Mouse (Mus musculus) c-Kit-positive CD71-positive TER-119-negative erythroid progenitor cells, embryonic 14.5 days (primary cell): Measurements from ENCODE around the gene Nkx1-2.

ENCODE experiments used
- DNase-seq: peaks from one replicate; pipeline ENCODE4 v3.0.0-alpha.2; 2013; ENCODE audit warnings: low read depth

Nkx1-2 gene

DNA sequence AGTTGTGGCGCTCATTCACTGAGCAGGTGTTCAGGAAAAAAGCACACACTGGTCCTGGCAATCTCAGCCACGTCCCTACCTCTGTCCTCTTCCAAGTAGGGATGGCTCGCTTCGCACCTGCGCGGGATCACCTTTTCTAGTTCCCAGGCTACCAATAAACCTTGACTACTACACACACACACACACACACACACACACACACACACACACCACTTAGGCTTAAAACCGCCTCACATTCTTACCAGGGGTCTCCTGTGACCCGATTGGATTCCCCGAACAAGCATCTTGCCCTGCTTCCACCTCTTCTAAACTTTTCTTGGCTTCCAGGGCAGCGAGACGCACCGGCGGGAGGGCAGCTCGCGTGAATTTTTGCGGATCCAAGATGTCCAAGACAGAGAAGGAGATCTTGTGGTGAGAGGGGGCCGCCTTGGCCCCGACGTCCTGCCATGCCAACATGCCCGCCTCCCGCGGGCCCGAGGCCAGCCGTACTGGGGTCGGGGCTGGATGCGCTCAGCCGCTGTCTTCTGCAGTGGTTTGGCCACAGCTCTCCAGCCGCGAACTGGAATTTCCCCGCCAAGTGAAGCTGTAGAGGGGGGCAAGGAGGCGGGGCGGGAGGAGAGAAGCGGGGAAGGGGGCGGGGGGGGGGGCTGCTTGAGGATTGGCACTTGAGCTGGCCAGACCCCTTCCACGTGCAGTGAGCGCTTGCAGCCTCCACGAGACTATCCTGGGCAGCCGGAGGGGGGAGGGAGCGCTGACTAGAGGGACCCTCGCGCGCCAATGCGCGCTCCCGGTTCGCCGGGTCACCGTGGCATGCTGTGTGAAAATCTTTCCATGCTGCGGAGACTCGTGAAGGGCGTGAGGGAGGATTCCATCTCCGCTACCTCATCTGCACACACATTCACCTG, at the start of gene Nkx1-2:
Gene Nkx1-2, minus strand, starts transcription at position 567 of the 905 bp plus-strand sequence.
- DNase-seq = no peak

- DNase-seq = no peak
Measured at GRCm38 (mm10) chr7:132646514-132646913, 47.1 kb upstream of the Nkx1-2 start.

DNA sequence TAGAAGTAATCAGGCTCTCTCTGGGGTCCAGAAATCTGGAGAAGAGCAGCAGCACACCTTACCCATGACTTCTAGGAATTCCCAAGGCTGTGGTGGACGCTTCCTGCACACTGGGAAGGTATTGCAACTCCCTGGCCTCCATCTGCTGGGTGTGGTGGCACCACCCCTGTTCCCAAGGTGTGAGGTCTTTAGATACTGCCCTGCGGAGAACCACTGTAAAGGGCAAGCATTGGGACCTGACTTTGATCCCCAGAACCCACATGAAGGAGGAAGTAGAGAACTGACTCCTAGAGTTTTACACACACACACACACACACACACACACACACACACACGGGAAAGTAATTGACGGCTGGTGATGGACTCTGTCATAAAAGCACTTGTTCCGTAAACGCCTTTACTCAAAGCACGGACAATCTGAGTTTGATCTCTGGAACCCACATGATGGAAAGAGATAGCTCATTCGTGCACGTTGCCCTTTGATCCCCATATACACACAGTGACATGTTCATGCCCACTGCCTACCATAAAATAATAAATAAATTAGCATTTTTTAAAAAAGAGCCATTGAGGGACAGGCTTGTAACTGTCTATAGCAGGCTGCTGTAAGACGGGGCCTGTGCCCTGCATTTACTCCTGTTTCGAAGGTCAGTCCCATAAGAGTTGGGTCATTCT, 45.3 kb upstream of the Nkx1-2 start:
- no peak for DNase-seq

DNA sequence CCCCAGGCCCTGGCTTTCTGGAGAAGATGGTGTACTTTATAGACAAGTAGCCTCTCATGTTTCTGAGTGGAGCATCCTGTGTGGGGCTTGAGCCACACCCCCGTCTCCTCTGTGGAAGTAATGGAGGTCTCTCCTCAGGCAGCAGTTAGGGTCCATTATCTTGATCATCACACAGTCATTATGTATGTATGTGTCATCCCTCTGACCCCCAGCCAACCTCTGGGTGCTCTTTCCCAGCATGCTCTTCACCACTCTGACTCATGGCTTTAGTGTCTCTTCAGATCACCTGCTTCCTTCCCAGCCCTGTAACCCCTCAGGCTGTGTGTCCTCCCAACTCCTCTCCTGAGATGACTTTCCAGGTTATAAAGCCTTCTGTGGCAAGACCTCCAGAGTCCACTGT, 42.2 kb upstream of the Nkx1-2 start:
- DNase-seq = no peak

DNA sequence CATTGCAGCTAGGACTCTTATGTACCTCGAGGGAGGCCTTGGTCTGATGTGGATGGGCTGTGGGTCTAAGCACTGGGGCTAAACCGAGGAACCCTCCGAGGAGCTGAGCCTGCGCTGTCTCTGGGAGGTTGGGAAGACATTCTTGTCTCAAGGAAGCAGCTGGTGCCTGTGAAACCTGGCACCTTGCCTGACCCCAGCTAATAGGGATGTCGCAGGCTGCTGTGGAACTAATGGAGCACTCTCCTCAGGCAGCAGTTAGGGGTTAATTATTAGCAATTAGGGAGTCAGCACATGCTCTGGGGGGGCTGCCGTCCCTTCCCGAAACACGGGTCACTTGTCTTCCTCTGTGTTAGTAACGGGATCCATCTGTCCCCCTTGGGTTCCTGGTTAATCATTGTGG, 41.5 kb upstream of the Nkx1-2 start:
- DNase-seq = no peak

DNA sequence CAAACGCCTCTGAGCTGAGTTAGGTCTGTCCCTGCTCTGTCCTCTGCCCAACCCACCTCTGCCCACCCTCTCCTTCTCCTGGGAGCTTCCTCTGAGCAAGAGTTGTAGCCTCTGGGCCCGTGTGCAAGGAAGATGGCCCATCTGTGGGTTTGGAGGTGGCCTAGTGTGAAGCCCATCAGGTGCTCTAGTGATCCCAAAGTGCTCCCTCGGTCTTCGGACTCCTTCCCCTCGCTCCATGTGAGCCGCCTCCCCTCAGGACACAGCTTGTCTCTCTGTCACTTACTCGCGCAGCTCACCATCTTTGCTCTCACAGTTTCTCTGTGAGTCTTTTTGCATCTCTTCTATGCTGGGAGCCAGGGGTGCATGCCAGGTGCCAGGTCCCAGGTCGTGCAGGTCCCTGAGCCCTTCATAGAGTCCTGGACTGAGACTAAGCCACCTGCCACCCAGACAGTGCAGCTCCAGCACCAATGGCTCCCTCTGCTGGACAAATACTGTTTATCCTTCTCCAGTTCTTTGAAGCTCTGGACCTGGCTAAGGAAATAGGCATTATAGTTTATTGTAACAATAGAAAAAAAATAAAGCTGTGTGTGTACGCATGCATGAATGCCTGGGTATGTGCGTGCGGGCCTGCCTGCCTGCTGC, 39.1 kb upstream of the Nkx1-2 start:
- peak; percentile 56 for DNase-seq

- no peak for DNase-seq
Measured at GRCm38 (mm10) chr7:132637292-132637691, 37.9 kb upstream of the Nkx1-2 start.

DNA sequence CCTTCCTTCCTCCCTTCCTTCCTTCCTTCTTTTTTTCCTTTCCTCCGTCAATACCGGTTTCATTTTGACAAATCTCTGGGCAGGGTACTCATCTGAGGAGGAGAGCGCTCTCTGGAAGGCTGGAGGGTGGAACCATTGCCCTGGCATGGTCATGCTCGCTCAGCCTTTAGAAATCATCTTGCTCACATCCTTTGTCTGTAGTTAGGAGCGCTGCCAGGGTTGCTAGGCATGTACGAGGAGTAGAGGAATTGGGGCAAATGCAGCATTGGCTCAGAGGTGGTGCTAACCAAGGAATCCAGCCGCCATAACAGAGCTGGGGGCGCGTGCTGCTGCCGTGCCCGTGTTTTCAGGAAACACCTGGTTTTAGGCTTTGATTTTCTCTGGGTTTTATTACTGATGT, 31.9 kb upstream of the Nkx1-2 start:
- DNase-seq = no peak

DNA sequence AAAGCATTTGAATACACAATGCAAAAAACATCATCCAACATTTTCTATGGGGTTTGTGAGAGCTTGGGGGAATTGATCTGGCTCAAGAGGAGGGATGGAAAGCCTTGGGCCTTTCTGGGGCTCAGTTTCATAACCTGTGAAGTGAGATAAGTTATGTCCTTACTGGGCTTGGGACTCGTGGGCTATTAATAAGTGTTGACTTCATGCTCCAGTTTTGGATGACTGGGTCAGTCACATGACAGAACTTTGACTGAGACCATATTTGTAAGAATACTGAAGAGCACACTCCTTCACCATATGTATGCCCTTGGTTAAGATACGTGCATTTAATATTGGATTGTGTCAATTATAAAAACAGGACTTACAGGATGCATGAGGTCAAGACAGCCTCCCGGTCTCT, 28.0 kb upstream of the Nkx1-2 start:
- no peak for DNase-seq

- no peak for DNase-seq
Measured at GRCm38 (mm10) chr7:132626174-132626573, 26.7 kb upstream of the Nkx1-2 start.

GRCm38 (mm10) chr7:132624161-132624560, 24.7 kb upstream of the Nkx1-2 start:
- DNase-seq = no peak

- no peak for DNase-seq
Measured at GRCm38 (mm10) chr7:132619975-132620918, 20.8 kb upstream of the Nkx1-2 start.

GRCm38 (mm10) chr7:132619549-132619948, 20.1 kb upstream of the Nkx1-2 start:
- DNase-seq = no peak

GRCm38 (mm10) chr7:132617021-132617564, 17.7 kb upstream of the Nkx1-2 start:
- no peak for DNase-seq

DNA sequence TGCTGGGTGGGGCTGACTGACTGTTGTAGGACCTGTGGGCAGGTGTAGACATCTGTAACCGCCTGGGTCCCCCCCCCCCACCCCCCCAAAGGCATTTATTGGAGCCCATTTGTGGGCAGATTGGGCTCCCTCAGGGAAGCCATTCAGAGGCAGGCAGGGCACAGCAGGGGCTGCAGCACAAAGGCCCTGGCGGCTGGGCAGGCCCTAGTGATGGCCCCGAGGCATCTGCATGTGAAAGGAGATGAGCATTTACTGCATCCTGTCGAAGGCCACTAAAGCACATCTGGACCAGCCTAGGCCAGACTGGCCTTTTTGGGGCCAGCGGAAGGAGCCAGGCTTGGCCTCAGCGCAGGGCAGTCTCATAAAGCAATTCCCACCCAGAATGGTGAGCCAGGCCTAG, 17.0 kb upstream of the Nkx1-2 start:
- DNase-seq = no peak

- DNase-seq = no peak
Measured at GRCm38 (mm10) chr7:132615346-132615745, 15.9 kb upstream of the Nkx1-2 start.

- no peak for DNase-seq
Measured at GRCm38 (mm10) chr7:132611530-132611929, 12.1 kb upstream of the Nkx1-2 start.

DNA sequence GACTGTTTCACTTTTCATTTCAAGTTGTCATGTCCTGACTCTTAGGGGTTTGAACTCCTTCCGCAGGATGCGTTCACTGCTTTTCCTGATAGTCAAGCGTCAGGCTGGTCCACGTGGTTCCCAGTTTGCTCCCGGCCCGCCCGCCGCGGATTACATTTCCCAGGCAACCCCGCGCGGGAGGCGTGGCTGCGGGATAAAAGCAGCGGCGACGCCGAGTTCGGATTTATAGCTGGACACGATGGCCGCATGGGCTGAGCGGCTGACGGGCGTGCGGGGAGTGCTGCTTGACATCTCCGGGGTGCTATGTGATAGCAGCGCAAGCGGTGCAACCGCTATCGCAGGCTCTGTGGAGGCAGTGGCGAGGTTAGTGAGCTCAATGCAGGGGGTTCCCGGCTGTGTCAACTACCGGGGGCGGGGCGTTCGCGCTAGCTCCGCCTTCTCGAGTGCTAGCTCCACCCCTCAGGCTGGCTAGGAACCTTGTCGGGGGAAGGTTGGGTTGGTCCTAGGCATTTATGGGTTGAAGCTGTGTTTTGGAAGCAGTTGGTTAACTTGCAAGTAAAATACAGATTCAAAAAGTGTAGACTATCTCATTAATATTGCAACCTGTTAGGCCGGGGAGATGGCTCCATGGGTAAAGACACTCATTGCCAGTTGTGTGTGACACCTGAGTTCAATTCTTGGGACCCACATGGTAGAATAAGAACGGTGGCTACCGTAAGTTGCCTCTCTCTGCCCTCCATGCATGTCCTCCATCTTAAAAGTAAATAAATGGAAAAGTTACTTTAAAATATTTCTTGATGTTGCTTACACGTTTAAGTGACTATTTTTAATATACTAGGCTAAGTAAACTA, 11.3 kb upstream of the Nkx1-2 start, which contains the start of gene Lhpp:
Gene Lhpp, plus strand, starts transcription at position 171 of the 851 bp plus-strand sequence.
- peak; percentile 76 for DNase-seq

DNA sequence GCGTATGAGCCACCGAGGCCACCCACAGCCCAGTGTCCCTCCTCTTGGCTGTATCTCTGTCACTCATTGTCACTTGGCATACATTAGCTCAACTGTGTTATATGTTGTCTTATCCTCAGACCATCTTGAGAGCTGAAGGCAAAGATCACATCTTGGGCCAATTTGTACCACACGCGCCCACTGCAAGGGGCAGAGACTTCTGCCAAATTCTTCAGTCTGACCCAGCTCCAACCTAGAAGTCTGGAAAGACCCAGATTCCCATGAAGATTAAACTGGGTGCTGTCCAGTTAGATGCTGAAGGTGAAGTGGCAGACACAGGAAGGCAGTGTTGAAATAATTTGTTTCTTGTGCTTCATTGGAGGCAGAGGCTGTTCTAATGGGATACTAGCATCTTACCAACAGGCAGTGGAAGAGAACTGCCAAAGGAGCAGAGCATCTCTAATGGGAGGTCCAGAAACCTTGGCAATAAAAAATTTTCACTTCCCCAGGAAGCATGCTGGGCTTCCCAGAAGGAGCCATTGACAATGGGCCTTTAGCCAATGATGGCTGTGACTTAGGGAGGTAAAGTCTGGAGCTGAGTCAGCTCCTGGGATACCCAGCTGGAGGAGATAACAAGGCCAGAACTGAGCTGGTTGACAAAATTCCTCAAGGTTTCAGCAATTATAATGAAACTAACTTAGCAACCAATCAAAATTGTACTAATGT, 9.0 kb upstream of the Nkx1-2 start:
- no peak for DNase-seq

DNA sequence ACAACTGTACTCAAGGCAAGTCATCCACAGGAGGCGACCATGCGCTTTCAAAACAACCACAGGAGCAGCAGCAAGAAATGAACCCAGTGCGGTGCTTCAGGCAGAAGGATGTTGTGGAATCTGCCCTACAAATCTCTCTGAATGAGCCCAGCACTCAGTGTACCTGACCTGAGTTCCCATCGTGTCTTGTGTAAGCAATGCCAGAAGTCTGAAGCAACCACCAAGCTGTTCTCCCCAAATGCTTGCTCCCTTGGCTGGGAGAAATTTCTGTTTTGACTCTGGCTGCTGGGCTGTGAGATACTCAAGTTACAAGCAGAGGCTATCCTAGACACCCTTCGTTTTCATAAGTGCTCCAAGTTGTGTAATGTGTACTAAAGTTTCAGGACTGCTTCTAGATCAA, 6.3 kb upstream of the Nkx1-2 start:
- no peak for DNase-seq
